Mouse (Mus musculus) midbrain, embryonic 16.5 days (tissue): Measurements from ENCODE around the gene Capn5. TPM values are rescaled to one million over a fixed set of nuclear protein-coding genes. Genes with fewer than 3 reads are reported as not detected.

Experiments
- ATAC-seq: fragments of 200-750 bp; cut with Nextera tagmentation; 2 replicates; pipeline ENCODE4 v1.8.0; 2017; ENCODE audit warnings: moderate TSS enrichment
- H3K27ac ChIP-seq: fragments of 300-500 bp; sonication (generic); 2 replicates; pipeline ENCODE4 v1.5.1; 2014; ENCODE audit warnings: mild to moderate bottlenecking, low read length, mixed read lengths
- H3K27me3 ChIP-seq: fragments of 300-500 bp; sonication (generic); 2 replicates; pipeline ENCODE4 v1.6.1; 2014; ENCODE audit warnings: low read depth, low read length, mixed read lengths; ENCODE audit not compliant: control insufficient read depth, insufficient read depth
- H3K36me3 ChIP-seq: fragments of 300-500 bp; sonication (generic); 2 replicates; pipeline ENCODE4 v1.6.1; 2014; ENCODE audit warnings: mild to moderate bottlenecking, low read length, moderate library complexity, mixed read lengths; ENCODE audit not compliant: control insufficient read depth, insufficient read depth
- H3K4me1 ChIP-seq: fragments of 300-500 bp; sonication (generic); 2 replicates; pipeline ENCODE4 v1.6.1; 2014; ENCODE audit warnings: mild to moderate bottlenecking, low read length, mixed read lengths; ENCODE audit not compliant: control insufficient read depth, insufficient read depth
- H3K4me2 ChIP-seq: fragments of 300-500 bp; sonication (generic); 2 replicates; pipeline ENCODE4 v1.6.1; 2014; ENCODE audit warnings: mild to moderate bottlenecking, low read length, mixed read lengths
- H3K4me3 ChIP-seq: fragments of 300-500 bp; sonication (generic); 2 replicates; pipeline ENCODE4 v1.5.1; 2014; ENCODE audit warnings: low read depth, mild to moderate bottlenecking, low read length, moderate library complexity, mixed read lengths
- H3K9ac ChIP-seq: fragments of 300-500 bp; sonication (generic); 2 replicates; pipeline ENCODE4 v1.6.1; 2014; ENCODE audit warnings: low read depth, low read length, mixed read lengths
- H3K9me3 ChIP-seq: fragments of 300-500 bp; sonication (generic); replicated peaks from 2 replicates; pipeline ENCODE4 v1.6.1; 2014; ENCODE audit warnings: mild to moderate bottlenecking, low read length, mixed read lengths; ENCODE audit not compliant: control insufficient read depth, poor library complexity, severe bottlenecking
- WGBS: fragments of 180-500 bp; shearing (Covaris S2); extraction: QIAGEN DNeasy Blood & Tissue Kit; methylation state at CpG from one replicate; pipeline ENCODE4 v1.1.7; 2014; 5-methylcytosine and 5-hydroxymethylcytosine counted together
- polyA plus RNA-seq: library from polyadenylated mRNA; unstranded; fragments of >200 nt; fragmentation: Nextera tagmentation; extraction: Ambion mirVana; gene quantifications from 2 replicates; pipeline ENCODE4 v1.2.1, GENCODE M21; 2015

Gene Capn5
- polyA plus RNA-seq, 1 experiment from 2014 or later, result 23.5 TPM

DNA sequence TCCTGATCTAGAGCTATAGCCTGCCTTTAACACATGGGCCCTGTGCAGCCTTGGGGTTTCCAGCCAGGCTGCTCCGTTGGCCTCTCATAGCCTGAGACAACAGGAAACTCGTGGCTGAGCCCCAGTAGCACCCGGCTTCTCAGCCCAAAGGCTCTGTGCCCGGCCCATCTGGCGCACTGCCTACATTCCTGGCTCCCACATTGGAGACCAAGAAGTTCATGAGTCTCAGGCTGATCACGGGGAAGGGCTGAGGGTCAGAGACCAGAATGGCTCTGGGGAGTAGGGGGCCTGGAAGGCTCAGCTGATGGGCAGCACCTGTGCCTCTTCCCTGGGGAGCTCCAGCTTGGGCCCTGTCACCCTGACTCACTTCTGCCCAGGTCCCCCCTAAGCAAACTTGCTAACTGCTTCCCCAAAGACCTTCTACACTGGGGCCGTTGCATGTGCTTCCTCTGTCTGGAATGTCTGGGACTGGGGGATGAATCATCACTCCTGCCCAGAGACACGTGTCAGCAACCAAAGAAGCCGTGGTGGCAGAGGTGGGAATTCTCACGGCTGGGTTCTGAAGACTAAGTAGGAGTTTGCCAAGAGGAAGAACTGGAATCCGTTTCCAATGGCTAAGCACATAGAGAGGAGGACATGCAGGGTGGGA is 60.9 kb downstream of the Capn5 start:
- H3K36me3 ChIP-seq, result no peaks in the 10 kb centered on the region
- H3K9me3 ChIP-seq, result no peaks in the 10 kb centered on the region
- H3K4me1 ChIP-seq, result no peaks in the 10 kb centered on the region
- H3K27me3 ChIP-seq, result no peaks in the 10 kb centered on the region
- no peak overlapping the region for H3K27ac ChIP-seq
- H3K9ac ChIP-seq, result no peak overlapping the region
- ATAC-seq, result no peak
- H3K4me2 ChIP-seq, result no peak overlapping the region
- no peak overlapping the region for H3K4me3 ChIP-seq
- 62% methylated on average over 11 of the region's 11 CpGs for WGBS

- H3K36me3 ChIP-seq, result no peaks in the 10 kb centered on the region
- peaks cover 7% of the 10 kb centered on the region for H3K27me3 ChIP-seq
- peaks cover 4% of the 10 kb centered on the region; the same call in 1 of the 2 replicates for H3K4me1 ChIP-seq
- H3K4me2 ChIP-seq, result no peak overlapping the region
- no peak overlapping the region for H3K4me3 ChIP-seq
- H3K9ac ChIP-seq, result no peak overlapping the region
- no peak for ATAC-seq
- H3K9me3 ChIP-seq, result no peaks in the 10 kb centered on the region
- no peak overlapping the region for H3K27ac ChIP-seq
- WGBS, result 71% methylated on average over 6 of the region's 6 CpGs
Measured at GRCm38 (mm10) chr7:98114656-98115055, 63.4 kb downstream of the Capn5 start.

DNA sequence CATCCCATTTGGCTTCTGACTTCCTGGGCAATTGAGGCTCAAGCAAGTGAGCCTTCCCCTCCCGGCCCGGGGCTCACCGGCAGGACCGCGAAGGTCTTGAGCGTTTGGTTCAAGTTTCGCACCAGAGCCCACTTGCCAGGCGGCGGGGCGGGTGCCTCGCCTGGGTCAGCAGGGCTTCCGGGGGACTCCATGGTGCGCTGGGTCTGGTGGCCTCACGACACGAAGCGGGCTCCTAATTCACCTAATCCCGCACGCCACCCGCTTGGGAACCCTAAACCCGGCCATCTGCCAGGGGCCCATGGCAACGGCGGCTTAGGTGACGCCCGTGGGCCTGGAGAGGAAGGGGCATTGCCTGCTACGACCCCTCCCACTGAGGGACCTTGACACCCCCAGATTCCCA is 66.8 kb downstream of the Capn5 start:
- Histone ChIP-seq H3K4me3 (no peak overlapping the region), H3K4me1 (peaks cover 4% of the 10 kb centered on the region; the same call in 1 of the 2 replicates), H3K36me3 (no peaks in the 10 kb centered on the region), H3K27ac (no peak overlapping the region), H3K9me3 (no peaks in the 10 kb centered on the region), H3K4me2 (peak overlapping the region; percentile 42), H3K27me3 (peaks cover 7% of the 10 kb centered on the region), H3K9ac (peak overlapping the region; percentile 33; the same call in 1 of the 2 replicates)
- 8% methylated on average over 25 of the region's 25 CpGs for WGBS
- ATAC-seq, result no peak

DNA sequence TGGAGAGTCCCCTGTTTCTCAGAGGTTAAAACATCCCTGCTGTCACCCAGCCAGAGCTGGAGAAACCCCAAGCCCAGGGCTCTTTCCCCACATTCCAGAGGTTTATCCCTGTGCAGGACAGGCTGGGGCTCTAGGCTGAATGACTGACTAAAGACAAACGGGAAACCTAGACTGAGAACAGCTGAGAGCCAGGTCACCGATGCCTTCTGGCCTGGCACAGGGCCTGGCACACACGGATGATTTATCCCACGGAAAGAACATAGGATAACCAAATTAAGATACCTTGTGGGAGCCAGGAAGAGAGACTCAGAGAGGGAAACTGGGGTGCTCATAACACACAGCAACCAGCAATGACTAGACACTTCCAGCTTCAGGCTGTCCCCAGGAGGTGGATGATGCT is 68.3 kb downstream of the Capn5 start:
- ATAC-seq, result no peak
- H3K4me3 ChIP-seq, result no peak overlapping the region

GRCm38 (mm10) chr7:98108636-98109430 is 69.2 kb downstream of the Capn5 start:
- WGBS, result 82% methylated on average over 16 of the region's 16 CpGs
- H3K4me2 ChIP-seq, result no peak overlapping the region
- H3K9me3 ChIP-seq, result no peaks in the 10 kb centered on the region
- no peaks in the 10 kb centered on the region for H3K36me3 ChIP-seq
- H3K4me3 ChIP-seq, result no peak overlapping the region
- H3K9ac ChIP-seq, result no peak overlapping the region
- no peak overlapping the region for H3K27ac ChIP-seq
- peaks cover 7% of the 10 kb centered on the region for H3K27me3 ChIP-seq
- peaks cover 4% of the 10 kb centered on the region; the same call in 1 of the 2 replicates for H3K4me1 ChIP-seq
- no peak for ATAC-seq

More for the DNA sequence above, 68.3 kb downstream of the Capn5 start:
- H3K4me1 ChIP-seq, result peaks cover 4% of the 10 kb centered on the region; the same call in 1 of the 2 replicates
- H3K27me3 ChIP-seq, result peaks cover 7% of the 10 kb centered on the region
- H3K27ac ChIP-seq, result no peak overlapping the region
- no peak overlapping the region for H3K9ac ChIP-seq
- no peaks in the 10 kb centered on the region for H3K36me3 ChIP-seq
- 81% methylated on average over 4 of the region's 4 CpGs for WGBS
- no peaks in the 10 kb centered on the region for H3K9me3 ChIP-seq
- no peak overlapping the region for H3K4me2 ChIP-seq

- Histone ChIP-seq H3K27me3 (peaks cover 2% of the 10 kb centered on the region; the same call in 1 of the 2 replicates), H3K9me3 (no peaks in the 10 kb centered on the region), H3K9ac (no peak overlapping the region), H3K36me3 (no peaks in the 10 kb centered on the region), H3K27ac (no peak overlapping the region), H3K4me1 (peaks cover 6% of the 10 kb centered on the region; the same call in 1 of the 2 replicates), H3K4me3 (no peak overlapping the region), H3K4me2 (no peak overlapping the region)
- 87% methylated on average over 7 of the region's 7 CpGs for WGBS
- ATAC-seq, result no peak
Measured at GRCm38 (mm10) chr7:98106272-98106671, 71.8 kb downstream of the Capn5 start.

DNA sequence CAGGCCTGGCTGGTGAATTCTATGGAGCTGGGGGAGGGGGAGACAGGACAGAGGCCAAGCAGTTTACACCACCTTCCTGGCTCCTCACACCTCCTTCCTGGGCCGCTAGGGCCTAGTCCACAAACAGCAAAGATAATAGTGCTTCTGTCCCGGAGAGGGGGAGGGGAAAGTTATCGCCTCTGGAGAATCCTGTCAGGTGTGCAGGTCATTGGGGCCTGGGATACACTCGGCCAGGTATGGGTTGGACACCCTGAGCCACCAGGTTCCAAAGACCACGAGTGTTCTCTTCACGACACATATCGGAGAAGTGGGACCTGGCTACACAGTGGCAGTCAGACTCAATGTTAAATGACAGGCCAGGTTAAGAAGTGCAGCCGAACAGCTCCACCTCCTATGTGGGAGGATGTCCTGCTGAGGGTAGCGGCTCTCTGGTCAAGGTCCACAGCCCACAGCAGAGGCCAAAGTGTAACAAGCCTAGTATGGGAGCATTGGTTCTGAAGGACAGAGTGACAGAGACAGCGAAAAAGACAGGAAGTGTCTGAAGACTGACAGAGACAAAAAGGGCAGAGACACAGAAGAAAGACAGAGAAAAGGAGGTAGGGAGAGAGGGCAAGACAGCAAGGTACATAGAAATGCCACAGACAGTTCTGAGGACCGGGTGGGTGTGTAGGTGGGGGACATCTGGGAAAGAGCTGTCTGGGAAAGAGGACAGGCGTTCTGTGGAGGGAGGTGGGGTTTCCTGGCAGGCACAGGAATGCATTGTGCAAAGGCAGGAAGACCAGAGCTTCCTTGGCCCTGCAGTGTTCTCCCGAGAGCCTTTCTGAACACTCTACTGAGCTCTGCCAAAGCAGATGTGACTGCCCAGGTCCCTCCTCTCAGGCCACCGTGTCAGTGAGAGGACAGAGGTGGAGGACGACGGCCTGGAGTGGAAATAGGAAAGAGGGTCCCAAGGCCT is 73.3 kb downstream of the Capn5 start:
- Histone ChIP-seq H3K27me3 (no peaks in the 10 kb centered on the region), H3K4me3 (no peak overlapping the region), H3K4me2 (no peak overlapping the region), H3K9ac (no peak overlapping the region), H3K4me1 (peaks cover 5% of the 10 kb centered on the region; the same call in 1 of the 2 replicates), H3K27ac (no peak overlapping the region), H3K9me3 (no peaks in the 10 kb centered on the region), H3K36me3 (no peaks in the 10 kb centered on the region)
- 69% methylated on average over 16 of the region's 16 CpGs for WGBS
- ATAC-seq, result no peak

DNA sequence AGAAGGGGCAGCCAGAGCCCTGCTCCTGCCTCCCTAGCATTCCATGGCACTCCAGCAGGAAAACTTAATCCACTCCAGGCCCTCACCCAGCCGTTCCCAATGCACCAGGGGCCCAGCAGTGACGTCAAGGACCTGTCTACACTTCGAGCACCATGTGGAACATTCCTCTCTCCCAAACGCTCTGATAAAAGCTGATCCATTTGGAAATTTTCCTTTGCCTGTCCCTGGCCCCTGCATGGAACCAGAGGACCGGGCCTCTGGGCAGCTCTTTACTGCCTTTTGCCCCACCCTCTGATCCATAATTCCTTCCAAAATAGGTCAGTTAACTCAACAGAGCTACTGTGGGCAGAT is 74.2 kb downstream of the Capn5 start:
- Histone ChIP-seq H3K9ac (no peak overlapping the region), H3K27me3 (no peaks in the 10 kb centered on the region), H3K9me3 (no peaks in the 10 kb centered on the region), H3K4me2 (no peak overlapping the region), H3K27ac (no peak overlapping the region), H3K4me3 (no peak overlapping the region), H3K4me1 (peaks cover 5% of the 10 kb centered on the region; the same call in 1 of the 2 replicates), H3K36me3 (no peaks in the 10 kb centered on the region)
- ATAC-seq, result no peak
- WGBS, result 78% methylated on average over 5 of the region's 5 CpGs
